Mouse (Mus musculus) olfactory bulb, adult 2 months (tissue): ENCODE measurements at regions not wholly inside any gene's neighbourhood (a gene's known extent, or its start where the extent isn't known, plus 50 kb on each side); places are given as distances from the start of the nearest gene placed in this dataset.

Source experiments
- CTCF ChIP-seq: fragments of 200-500 bp; IDR thresholded peaks from 2 replicates; pipeline ENCODE4 v1.5.1; 2012; ENCODE audit warnings: low read depth, mild to moderate bottlenecking, low read length, moderate library complexity; ENCODE audit not compliant: insufficient read depth
- POLR2A ChIP-seq: fragments of 200-500 bp; IDR thresholded peaks from 2 replicates; pipeline ENCODE4 v1.6.1; 2012; ENCODE audit warnings: mild to moderate bottlenecking, low read depth, low read length, moderate library complexity; ENCODE audit not compliant: insufficient read depth

DNA sequence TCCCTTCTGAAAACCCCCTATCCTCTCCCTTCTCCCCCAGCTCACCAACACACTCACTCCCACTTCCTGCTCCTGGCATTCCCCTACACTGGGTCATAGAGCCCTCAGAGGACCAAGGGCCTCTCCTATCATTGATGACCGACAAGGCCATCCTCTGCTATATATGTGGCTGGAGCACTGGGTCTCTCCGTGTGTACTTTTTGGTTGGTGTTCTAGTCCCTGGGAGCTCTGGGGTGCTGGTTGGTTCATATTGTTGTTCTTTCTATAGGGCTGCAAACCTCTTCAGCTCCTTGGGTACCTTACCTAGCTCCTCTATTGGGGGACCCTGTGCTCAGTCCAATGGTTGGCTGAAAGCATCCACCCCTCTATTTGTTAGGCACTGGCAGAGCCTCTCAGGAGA lies 523.2 kb downstream of the Col12a1 start:
- TF ChIP-seq POLR2A: no peak
- TF ChIP-seq CTCF: no peak
